Mouse (Mus musculus) CD8-positive naive resting alpha-beta T cell, adult 2 months (primary cell): ENCODE data around the gene Mbl1.

Experiments
- DNase-seq, 2 experiments: peaks; one replicate each; pipeline ENCODE4 v3.0.0; 2022; ENCODE audit warnings: low read depth in 2 of 2, low spot score in 2 of 2

The Mbl1 gene

DNA sequence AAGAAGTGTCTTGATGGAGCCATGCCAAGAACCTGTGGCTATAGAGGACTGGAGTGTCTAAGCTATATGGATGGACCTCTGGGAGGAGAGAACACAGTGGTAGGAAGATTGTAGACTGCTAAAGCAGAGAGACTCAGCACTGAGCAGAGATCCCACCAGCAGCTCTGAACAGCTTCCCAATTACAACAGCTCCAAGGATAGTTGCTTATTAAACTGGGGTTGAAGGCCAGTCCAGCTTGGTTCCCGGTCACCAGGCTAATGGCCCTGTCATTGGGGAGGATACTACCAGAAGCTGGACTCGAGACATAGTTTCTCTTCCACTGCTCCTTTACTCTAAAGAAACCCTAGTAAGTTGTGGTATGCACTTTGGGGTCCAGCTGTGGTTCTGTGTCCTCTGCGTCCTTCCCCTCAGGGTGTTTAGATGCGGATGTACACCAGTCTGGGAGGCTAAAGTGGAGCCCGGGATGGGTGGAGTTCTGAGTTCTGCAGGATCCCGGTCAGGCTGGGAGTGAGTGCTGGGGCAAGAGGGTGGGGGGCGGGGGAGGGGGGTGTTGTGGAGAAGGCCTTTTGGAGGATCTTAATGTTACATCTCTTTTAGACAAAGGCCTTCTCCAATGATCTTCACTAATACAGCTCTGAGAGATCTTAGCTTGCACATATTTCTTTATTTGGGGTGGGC lies at the start of gene Mbl1:
Mbl1 (plus strand) TSS at position 239 of the 679 bp plus-strand sequence.
- DNase-seq: no peak

DNA sequence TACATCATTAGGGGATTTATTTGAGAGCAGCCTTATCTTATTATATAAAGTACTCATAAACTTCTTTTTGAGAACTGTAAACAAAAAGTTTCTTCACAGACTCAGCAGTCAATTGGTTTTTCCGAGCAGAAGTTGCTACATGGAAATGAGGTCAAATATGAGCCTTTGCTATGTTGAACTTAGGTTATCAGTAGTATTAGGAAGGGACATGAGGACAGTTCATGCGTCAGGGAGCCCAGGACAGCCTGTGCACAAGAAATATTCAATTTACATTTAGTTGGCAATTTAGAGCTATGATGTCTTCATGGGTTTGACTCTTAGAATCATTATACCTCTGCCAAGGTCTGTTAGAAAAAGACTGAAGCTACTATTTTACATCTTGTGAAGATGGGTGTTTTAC lies 49.0 kb upstream of the Mbl1 start:
- no peak for DNase-seq

DNA sequence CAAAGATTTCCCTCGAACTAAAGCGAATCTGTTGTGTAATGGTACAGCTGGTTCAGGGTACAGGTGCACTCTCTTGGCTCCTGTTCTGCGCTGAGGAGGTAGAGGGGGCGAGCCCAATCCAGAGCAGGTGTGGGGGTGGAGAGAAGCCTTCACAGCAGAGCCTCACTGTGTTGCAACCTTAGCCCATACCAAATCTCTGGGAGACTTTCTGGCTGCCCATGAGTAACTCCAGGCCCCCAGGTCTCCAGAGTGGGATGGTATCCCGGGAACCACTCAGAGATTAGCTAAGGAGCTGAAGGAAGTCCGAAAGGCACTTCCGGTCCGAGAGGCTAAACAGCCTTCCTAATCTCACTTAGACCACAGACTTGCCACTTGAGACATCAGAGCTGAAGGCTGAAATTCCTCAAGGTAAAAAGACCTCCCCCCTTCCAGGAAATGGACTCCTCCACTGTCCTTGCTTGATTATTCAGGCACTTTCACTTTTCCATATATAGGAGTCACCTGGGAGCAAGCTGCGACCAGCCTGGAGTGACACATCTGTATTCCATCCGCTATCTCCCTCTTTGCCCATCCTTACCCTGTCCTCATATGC lies 46.3 kb upstream of the Mbl1 start, which contains the start of gene Mat1a:
Mat1a (plus strand) TSS at position 183 of the 592 bp plus-strand sequence.
- DNase-seq: no peak

DNA sequence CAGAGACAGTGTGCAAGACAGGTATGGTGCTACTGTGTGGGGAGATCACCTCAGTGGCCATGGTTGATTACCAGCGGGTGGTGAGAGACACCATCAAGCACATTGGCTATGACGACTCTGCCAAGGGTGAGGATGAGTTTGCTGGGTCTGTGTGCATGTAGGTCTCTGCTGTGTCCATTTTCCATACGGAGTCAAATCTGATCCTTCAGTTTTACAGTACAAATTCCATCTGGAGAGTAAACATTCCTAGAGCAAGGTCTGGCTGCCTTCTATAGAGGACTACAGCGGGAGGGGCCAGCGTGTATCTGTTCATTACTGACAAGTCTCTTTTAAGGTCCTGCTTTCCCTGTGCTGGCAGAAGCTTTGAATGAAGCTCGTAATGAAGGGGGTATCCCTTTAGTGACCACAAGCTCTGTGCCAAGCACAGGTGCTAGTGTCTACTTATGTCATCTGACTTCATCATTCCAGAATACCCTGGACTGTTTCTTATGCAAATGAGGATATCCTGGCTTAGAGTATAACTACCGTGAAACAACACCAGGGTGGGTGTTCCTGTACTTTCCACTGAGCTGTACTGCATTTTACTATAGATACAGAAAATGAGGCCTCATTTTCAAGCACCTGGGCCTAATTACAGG lies 40.1 kb upstream of the Mbl1 start:
- no peak for DNase-seq

DNA sequence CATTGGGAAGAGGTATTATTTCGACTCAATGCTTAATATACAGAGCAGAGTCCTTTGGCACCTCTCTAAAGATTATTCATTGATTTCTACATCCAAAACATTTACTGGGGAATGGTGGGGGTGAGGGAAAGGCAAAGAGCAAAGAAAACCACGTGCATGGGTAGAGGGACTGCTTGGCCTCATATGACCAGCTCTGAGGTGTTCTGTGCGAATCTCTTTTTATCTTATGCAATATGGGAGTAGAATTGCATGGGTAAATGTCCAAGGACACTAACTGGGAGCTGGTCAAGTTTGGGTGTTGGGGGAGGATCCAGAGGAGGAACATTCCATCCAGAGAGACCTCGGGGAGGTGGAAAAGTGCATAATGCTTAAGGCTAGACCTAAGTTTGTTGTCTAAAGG lies 38.3 kb upstream of the Mbl1 start:
- no peak for DNase-seq

DNA sequence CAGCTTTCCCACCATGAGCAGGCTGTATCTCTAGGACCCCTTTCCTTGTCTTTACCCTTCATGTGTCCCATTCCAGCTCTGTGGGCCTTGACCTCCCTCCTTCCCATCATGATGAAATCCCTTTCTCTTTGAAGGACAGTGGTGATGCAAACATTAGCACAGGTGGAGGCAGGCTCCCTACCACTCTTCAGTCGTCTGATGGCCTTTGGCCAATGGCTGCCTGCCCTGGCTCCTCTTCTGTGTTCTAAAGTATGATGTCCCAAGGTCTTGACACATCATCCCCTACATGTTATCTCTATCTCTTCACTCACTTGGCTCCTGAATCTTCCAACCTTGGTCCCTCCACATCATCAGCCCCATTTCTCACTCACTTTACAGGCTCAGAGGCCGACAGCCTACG lies 35.0 kb upstream of the Mbl1 start:
- no peak for DNase-seq

DNA sequence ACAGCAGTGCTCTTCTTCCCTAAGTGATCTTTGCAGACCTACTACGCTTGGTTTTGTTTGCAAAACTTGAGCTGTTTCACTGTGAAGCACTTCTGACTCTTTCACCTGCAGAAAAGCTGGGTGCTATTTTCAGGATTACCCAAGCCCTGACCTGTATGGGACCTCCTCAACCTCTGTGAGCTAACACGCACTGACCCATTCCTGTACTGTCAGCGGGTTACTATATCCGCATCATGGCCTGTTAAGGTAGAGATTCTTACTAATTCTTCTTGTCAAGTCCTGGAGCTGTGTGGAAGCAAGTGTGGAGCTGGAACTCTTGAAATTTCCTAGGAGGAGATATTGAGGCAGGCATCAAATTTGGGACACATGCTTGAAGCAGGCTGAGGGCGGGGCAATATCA lies 26.6 kb upstream of the Mbl1 start:
- no peak for DNase-seq

DNA sequence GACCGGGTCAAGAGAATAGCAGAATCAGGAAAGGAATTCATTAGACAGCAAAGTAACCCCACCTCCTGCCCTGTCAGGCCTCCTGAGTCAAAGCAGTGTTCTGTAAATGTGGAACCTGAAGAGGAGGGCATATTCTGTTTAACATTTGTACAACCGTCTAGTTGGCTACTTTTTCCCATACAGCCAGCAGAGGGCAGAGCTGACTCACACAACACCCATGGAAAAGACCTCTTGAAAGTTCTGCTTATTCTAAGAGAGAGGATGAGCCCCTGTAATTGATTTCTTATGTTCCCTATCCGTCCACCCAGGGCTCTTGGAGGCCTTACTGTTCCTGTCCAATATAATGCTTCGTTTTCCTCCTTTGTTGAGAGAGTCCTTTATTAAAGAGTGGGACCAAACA lies 23.3 kb upstream of the Mbl1 start:
- DNase-seq: no peak

DNA sequence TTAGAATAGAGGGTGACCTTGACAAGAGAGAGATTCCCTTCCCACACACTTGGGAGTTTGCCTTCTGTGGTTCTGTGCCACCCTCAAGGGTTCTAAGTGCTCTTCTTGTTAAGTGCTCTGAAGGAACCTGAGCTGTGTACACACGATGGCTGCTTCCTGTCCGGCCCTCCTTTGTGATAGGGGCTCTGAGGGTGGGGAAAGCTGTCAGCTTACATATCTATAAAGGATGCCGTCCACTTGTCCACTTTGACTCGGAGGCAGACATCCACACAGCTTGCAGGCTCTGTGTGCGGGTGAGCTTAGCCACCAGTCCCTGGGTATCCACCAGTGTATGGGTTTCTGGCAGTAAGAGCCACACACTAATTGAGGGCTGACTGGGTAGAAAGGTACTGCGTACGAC lies 19.7 kb upstream of the Mbl1 start, which contains the start of gene Sftpa1:
Sftpa1 (plus strand) TSS at position 243 of the 400 bp plus-strand sequence.
- no peak for DNase-seq

DNA sequence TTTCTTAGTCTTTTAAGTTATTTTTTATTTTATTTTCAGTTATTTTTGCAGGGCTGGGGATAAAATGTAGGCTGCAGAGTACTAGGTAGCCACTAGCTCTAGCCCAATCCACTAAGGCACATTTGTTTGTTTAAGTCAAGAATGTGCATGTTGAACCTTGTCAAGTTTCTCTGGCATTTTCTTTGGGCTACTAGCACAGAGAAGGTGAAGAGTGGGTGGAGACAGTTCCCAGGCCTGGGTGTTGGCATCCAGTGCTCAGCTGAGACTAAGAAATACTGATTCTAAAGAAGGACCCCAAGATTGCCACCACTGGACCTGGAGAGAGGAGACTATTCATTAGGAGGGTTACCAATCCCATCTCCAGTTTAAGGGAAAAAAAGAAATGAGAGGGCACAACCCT lies 14.3 kb upstream of the Mbl1 start:
- no peak for DNase-seq

DNA sequence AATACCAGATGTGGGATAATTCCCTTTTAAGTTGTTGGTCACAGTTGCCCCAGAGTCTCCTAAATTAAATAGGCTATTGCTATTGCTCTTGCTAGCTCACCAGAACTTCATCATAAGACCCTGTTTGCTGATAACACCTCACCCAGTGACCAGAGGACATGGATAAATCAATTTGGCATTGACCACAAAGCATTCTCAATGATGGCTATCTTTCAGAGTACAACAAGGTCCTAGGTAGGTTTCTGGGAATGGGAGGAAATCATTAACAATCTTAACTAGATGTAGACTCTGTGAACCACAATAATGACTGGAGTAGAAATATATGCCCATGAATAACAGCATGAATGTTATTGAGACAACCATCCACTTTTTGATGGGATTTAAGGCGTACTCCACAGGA lies 10.6 kb upstream of the Mbl1 start:
- DNase-seq: no peak

DNA sequence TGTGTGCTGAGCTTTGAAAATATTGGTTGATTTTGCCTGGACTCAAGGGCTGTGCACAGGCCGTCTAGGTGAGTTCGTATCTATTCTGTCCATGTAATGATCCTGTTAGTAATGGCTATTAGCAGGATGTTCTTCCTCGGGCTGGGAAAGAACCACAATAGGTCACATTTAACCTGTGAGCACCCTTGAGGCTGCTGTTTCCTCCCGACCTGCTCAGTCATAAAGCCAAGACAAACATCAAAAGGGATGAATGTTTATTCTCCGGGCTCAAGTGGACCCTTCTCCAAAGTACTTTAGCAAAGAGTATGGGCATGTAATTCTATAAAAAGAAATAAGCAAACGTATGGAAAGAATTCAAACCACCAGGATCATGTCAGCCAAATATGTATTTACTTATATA lies 5.2 kb upstream of the Mbl1 start:
- no peak for DNase-seq

DNA sequence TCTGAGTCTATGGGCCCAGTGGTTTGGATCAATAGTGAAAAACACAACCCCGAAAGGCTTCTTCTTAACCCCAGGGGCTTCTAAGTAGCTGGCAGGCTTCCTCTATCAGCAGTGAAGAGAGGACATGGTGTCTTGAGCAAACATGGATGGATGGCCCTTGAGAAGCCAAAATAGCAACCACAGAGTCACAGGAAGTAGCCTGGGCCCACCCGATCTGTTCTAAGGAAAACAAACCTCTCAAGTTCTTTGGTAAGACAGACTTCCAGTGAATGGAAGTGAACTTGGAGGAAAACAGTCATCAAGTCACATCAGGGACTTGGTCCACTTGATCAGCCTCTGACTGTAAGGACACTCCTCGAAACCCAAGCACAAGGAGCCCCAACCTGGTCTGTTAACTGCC lies 4.3 kb upstream of the Mbl1 start:
- no peak for DNase-seq

DNA sequence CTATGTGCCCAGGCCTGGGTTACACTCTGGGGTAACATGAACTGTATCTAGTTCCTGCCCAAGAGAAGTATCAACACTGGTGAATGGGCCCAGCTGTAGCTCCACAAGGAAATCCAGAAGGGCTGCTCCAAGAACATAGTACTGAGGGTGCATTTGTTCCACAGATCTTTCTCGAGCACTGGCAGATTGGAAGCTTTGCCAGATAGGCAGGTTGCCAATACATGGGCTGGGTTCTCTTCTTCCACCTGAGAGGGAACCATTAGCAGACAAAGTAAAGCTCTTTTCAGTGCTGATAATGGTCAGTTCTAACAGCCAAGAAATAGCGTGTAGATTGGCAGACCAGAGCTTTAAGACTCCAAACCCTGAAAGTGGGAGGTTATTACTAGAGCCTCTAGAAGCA lies 3.9 kb upstream of the Mbl1 start:
- DNase-seq: no peak

DNA sequence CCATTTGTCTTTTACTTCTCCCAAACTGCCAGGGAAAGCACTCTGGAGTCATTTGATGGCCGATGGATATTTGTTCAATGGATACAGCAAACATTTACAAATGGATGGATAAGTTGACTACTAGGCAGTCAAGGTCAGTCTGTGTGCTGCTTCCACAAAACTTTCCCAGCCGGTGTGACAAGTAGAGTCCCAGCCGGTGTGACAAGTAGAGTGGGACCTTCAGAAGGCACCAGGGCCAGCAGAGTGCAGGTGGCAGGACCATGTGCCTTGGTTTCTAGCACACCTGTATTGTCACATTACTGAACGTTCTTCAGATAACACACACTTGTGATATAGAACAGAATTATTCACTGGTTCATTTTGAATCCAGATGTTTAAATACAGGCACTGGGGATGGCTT lies 8.8 kb downstream of the Mbl1 start:
- no peak for DNase-seq

DNA sequence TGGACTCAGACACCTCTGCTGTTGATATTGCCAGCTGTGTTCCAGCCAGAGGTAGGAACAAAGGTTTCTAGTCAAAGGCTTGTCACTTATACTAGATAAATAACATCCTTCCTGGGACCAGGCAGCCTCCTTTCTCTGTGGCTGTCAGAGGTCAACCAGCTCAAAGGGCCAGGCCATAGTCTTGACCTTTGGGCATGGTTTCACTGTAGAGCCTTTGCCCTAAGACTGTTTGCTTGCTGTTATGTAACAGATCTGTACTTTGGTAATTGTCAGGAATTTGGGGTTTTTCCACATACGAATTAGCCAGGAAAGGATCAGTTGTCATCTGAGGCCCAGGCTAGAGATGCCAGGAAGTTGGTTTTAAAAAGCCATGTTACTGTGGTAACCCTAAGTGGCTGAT lies 9.5 kb downstream of the Mbl1 start:
- no peak for DNase-seq

DNA sequence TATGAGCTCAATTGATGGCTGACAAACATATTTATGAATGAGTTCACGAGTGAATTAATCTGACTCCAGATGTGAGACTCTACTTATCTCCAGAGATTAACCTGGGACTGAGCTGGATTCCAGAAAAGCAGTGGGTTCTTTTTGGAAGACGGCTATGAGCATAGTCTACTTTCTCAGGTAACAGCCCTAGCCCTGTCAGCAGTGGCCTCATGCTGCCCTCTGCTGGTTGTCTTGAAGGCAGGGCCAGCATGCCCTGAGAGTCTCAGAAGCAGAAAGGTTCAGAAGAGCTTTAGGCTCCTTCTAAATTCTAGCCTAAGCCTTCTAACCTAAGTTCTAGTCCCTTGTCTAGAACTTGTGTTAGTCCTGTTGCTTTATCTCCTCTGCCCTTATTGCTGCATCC lies 11.4 kb downstream of the Mbl1 start:
- no peak for DNase-seq

DNA sequence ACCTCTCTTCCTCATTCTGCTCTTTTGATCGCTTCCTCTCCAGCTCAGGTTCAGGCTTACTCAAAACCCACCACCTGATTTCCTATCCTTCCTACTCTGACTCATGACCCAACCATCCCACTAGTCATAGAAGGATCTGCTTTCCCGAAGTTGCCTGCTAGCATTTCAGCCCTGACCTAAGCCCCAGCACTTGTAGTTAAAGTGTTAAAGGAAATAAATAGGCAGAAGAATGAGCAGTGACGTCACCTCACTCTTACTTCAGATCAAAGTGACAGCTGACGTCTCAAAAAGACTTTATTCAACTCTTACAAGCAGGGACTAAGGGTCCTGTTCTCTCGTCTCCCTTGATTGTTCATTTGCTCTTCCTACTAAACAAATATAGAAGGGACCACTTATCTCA lies 16.0 kb downstream of the Mbl1 start:
- DNase-seq: no peak

DNA sequence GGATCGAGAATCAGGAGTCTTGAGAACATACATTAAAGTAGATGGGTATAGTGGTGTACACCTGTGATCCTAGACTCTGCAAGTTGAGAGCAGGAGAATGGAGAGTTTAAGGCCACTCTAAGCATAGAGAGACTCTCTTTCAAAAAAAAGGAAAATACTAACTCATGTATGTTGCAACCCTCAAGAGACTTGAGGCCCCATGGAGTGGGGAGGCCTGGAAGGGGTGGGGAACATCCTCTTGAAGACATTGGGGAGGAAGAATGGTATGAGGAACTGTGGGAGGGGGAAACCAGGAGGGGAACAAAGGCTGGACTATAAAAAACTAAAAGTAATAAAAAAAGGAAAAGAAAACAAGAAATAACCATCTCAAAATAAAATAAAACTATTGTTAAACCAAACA lies 17.3 kb downstream of the Mbl1 start:
- DNase-seq: no peak

DNA sequence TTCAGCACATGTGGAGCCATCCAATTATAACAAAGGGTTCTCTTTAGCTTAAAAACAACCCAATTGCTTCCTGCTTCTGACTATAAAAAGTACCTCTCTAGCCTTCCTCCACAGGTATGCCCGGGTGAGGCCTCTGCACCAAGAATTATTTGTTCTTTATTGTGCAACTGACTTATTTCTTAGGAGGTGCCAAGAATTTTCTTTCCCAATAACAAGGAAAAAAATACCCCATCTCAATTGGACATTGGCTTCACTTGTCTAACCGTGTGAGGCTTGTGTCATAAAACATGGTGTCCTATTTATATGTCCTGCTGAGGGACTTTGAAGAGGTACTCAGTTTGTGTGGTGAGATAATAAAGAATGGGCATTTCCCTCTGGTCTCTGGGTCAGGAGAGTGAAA lies 19.3 kb downstream of the Mbl1 start:
- DNase-seq: no peak

DNA sequence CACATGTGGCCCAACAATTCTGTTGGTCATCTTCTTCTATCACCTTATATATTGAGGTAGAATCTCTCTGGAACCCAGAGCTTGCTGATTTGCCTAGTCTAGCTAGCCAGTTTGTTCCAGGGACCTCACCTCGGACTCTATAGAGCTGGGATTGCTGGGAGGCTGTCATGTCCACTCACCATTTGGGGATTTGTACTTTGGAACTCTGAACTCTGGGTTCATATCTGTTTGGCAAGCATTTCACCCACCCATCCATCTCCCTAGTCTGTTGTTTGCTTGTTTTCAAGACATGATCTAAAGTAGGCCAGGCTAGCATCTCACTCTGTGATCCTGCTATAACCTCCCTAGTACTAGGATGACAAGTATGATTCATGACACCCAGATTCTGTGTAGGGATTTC lies 23.5 kb downstream of the Mbl1 start:
- DNase-seq: no peak

DNA sequence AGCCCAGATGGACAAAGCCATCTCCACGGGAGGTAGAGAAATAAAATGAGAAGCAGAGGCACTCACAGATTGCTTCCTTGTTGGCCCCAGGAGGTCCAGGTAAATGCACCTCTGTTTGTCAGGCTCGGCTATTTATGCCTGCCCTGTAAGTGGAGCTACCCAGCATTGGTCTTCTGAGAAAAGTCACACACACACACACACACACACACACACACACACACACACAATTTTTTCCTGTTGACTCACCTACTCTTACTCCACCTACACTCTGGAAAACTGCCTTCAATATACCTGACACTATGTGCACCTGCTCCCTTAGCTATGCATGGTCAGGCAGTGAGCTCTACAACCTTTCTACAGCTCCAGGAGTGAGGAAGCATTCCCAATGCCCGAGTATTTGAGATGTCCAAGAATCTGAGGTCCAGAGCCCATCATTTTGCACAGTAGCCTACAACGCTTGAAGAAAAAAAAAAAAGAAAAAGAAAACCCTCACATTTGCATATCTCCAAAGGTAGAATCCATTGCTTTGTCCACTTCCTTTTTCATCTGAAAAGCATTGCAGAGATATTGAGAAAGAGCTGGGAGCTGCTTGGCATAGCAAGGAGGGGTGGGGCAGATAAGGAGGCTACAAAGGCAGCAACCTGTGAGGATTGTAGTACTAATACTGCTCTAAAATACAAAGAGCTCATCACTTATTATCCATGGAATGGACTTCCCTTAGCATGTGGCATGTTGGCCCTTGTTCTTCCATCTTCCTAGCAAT lies 34.0 kb downstream of the Mbl1 start, which contains the start of gene Sftpd:
Sftpd (minus strand) TSS at position 91 of the 763 bp plus-strand sequence.
- DNase-seq: no peak
